Mouse (Mus musculus) heart, embryonic 15.5 days (tissue): ENCODE measurements around the gene BC107364. TPM values are rescaled to one million over a fixed set of nuclear protein-coding genes. Genes with fewer than 3 reads are reported as not detected.
"Not testable (repeated sequence)": the region's sequence is repeated elsewhere in the genome, so short reads cannot be mapped to it uniquely, and the experiment has no call there.

Experiments
- ATAC-seq: fragments of 200-750 bp; cut with Nextera tagmentation; replicated peaks from 2 replicates; pipeline ENCODE4 v1.8.0; 2017; ENCODE audit warnings: low read depth, moderate TSS enrichment; ENCODE audit not compliant: insufficient number of reproducible peaks, insufficient read depth, low FRiP score
- H3K27ac ChIP-seq: fragments of 300-500 bp; sonication (generic); 2 replicates; pipeline ENCODE4 v1.5.1; 2015; ENCODE audit warnings: mild to moderate bottlenecking, inconsistent platforms
- H3K27me3 ChIP-seq: fragments of 300-500 bp; sonication (generic); 2 replicates; pipeline ENCODE4 v1.6.1; 2015; ENCODE audit warnings: inconsistent platforms
- H3K36me3 ChIP-seq: fragments of 300-500 bp; sonication (generic); 2 replicates; pipeline ENCODE4 v1.6.1; 2015; ENCODE audit warnings: mild to moderate bottlenecking, inconsistent platforms
- H3K4me1 ChIP-seq: fragments of 300-500 bp; sonication (generic); replicated peaks from 2 replicates; pipeline ENCODE4 v1.6.1; 2015; ENCODE audit warnings: inconsistent platforms
- H3K4me2 ChIP-seq: fragments of 300-500 bp; sonication (generic); 2 replicates; pipeline ENCODE4 v1.6.1; 2015; ENCODE audit warnings: inconsistent platforms, mild to moderate bottlenecking, moderate library complexity
- H3K4me3 ChIP-seq: fragments of 300-500 bp; sonication (generic); 2 replicates; pipeline ENCODE4 v1.5.1; 2015; ENCODE audit warnings: mild to moderate bottlenecking, inconsistent platforms
- H3K9ac ChIP-seq: fragments of 300-500 bp; sonication (generic); 2 replicates; pipeline ENCODE4 v1.6.1; 2015; ENCODE audit warnings: mild to moderate bottlenecking, inconsistent platforms
- H3K9me3 ChIP-seq: fragments of 300-500 bp; sonication (generic); replicated peaks from 2 replicates; pipeline ENCODE4 v1.6.1; 2016; ENCODE audit warnings: inconsistent platforms
- WGBS: fragments of 180-500 bp; shearing (Covaris S2); methylation state at CpG from one replicate; pipeline ENCODE4 v1.1.7; 2015; ENCODE audit warnings: mixed read lengths; 5-methylcytosine and 5-hydroxymethylcytosine counted together
- polyA plus RNA-seq: library from polyadenylated mRNA; unstranded; fragments of >200 nt; fragmentation: Nextera tagmentation; extraction: Ambion mirVana; gene quantifications from 2 replicates; pipeline ENCODE4 v1.2.1, GENCODE M21; 2015

The BC107364 gene
- polyA plus RNA-seq, 1 experiment from 2014 or later = 0.53 TPM

GRCm38 (mm10) chr3:96445436-96445835 lies 6.7 kb downstream of the BC107364 start:
- Histone ChIP-seq H3K4me1 (no peaks in the 10 kb centered on the region), H3K4me2 (no peak overlapping the region), H3K4me3 (no peak overlapping the region), H3K9me3 (no peaks in the 10 kb centered on the region), H3K9ac (no peak overlapping the region), H3K27me3 (peaks cover 49% of the 10 kb centered on the region), H3K27ac (no peak overlapping the region), H3K36me3 (no peaks in the 10 kb centered on the region)
- WGBS = 70% methylated on average over 4 of the region's 4 CpGs
- no peak for ATAC-seq

DNA sequence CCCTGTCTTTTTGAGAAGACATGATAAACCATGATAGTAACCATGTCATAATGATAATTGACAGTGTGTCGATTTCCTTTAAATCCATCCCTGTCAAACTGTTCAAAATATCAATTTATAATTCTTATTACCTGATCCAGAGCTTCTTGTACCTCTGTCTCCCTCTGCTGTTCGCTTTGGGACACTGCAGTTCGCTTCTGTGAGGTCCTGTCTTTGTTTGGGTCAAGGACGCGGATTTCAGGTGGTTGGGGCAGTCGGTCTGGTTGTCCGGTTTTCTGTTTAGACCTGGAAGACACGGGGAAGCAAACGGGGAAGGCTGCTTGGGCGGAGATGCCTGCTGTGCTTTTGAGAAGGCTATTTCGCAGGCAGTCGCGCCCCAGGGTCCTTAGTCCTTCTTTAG lies 11.5 kb downstream of the BC107364 start:
- Histone ChIP-seq H3K4me3 (peak overlapping the region; percentile 39), H3K9ac (peak overlapping the region; percentile 14; the same call in 1 of the 2 replicates), H3K9me3 (no peaks in the 10 kb centered on the region), H3K4me1 (peaks cover 5% of the 10 kb centered on the region), H3K4me2 (peak overlapping the region; percentile 59), H3K36me3 (no peaks in the 10 kb centered on the region), H3K27ac (no peak overlapping the region), H3K27me3 (peaks cover 85% of the 10 kb centered on the region)
- no peak for ATAC-seq
- WGBS = under 1% methylated on average over 13 of the region's 13 CpGs

GRCm38 (mm10) chr3:96435557-96436091 lies 16.5 kb downstream of the BC107364 start:
- 2% methylated on average over 26 of the region's 26 CpGs for WGBS
- Histone ChIP-seq H3K9me3 (no peaks in the 10 kb centered on the region), H3K4me1 (peaks cover 6% of the 10 kb centered on the region), H3K4me3 (peak overlapping the region; percentile 33), H3K27me3 (peaks cover 76% of the 10 kb centered on the region), H3K27ac (no peak overlapping the region), H3K36me3 (no peaks in the 10 kb centered on the region), H3K9ac (0 out of 2 replicates have a peak overlapping the region, but pooled peaks have one; percentile 14), H3K4me2 (peak overlapping the region; percentile 44)
- ATAC-seq = no peak

DNA sequence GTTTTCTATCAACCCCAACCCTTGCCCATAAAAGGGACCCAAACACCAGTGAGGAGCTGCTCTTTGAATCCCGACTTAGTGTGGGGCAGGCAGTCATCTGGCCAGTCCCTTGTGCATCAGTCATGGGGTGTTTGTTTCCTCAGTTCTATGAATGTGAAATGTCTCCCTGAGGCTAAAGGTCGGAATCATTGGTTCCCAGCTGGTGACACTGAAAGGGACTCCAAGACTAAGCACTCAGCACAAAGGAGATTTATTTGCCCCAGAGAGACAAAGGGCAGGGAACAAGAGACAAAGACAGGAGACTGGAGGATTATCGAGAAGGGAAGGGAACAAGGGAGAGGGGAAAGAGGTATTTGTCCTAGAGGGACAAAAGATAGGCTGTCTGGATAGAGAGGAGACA lies 19.9 kb downstream of the BC107364 start:
- WGBS = 51% methylated on average over 3 of the region's 3 CpGs
- no peak for ATAC-seq
- no peaks in the 10 kb centered on the region for H3K36me3 ChIP-seq
- no peaks in the 10 kb centered on the region for H3K9me3 ChIP-seq
- no peak overlapping the region for H3K4me3 ChIP-seq
- H3K27me3 ChIP-seq = peaks cover 65% of the 10 kb centered on the region
- no peak overlapping the region for H3K27ac ChIP-seq
- H3K4me2 ChIP-seq = no peak overlapping the region
- peaks cover 10% of the 10 kb centered on the region for H3K4me1 ChIP-seq
- H3K9ac ChIP-seq = no peak overlapping the region

- Histone ChIP-seq H3K27ac (no peak overlapping the region), H3K36me3 (no peaks in the 10 kb centered on the region), H3K9me3 (no peaks in the 10 kb centered on the region), H3K4me2 (no peak overlapping the region), H3K9ac (no peak overlapping the region), H3K4me1 (peaks cover 4% of the 10 kb centered on the region; the same call in 1 of the 2 replicates), H3K4me3 (no peak overlapping the region), H3K27me3 (peaks cover 40% of the 10 kb centered on the region)
- WGBS = 57% methylated on average over 4 of the region's 4 CpGs
- ATAC-seq = no peak
Observed at GRCm38 (mm10) chr3:96429819-96430132, 22.3 kb downstream of the BC107364 start.

- no peak for ATAC-seq
- H3K36me3 ChIP-seq = no peaks in the 10 kb centered on the region
- 74% methylated on average over 13 of the region's 13 CpGs for WGBS
- no peak overlapping the region for H3K4me3 ChIP-seq
- H3K4me1 ChIP-seq = peaks cover 4% of the 10 kb centered on the region; the same call in 1 of the 2 replicates
- H3K9ac ChIP-seq = no peak overlapping the region
- no peak overlapping the region for H3K27ac ChIP-seq
- no peak overlapping the region for H3K4me2 ChIP-seq
- peaks cover 36% of the 10 kb centered on the region for H3K27me3 ChIP-seq
- no peaks in the 10 kb centered on the region for H3K9me3 ChIP-seq
Observed at GRCm38 (mm10) chr3:96428941-96429818, 22.9 kb downstream of the BC107364 start.

- Histone ChIP-seq H3K27ac (no peak overlapping the region), H3K9me3 (no peaks in the 10 kb centered on the region), H3K4me2 (peak overlapping the region; percentile 50), H3K4me1 (peaks cover 4% of the 10 kb centered on the region; the same call in 1 of the 2 replicates), H3K9ac (no peak overlapping the region), H3K4me3 (peak overlapping the region; percentile 25), H3K36me3 (no peaks in the 10 kb centered on the region), H3K27me3 (peaks cover 39% of the 10 kb centered on the region)
- no peak for ATAC-seq
- WGBS = 8% methylated on average over 16 of the region's 16 CpGs
Observed at GRCm38 (mm10) chr3:96427761-96428462, 24.2 kb downstream of the BC107364 start.

DNA sequence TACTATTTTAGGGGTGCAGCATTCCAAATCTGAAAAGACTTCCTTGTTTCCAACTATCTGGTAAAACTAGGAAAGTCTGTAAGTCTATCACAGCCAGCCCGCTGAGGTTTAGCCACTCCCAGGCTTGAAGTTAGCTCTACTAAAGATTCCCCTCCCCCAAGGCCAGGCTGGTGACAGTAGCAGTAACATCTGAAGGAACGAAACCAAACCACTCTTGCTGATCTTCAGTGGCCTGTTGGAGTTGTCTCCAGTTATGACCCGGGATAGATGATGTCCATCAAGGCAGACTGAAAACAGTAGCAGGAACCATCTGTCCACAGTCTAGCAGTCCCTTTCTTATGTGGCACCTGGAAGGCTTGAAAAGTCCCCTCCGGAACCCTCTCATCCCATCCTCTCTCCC lies 24.8 kb downstream of the BC107364 start:
- Histone ChIP-seq H3K27me3 (peaks cover 42% of the 10 kb centered on the region), H3K36me3 (no peaks in the 10 kb centered on the region), H3K4me1 (peaks cover 4% of the 10 kb centered on the region; the same call in 1 of the 2 replicates), H3K9me3 (no peaks in the 10 kb centered on the region), H3K27ac (no peak overlapping the region), H3K4me2 (peak overlapping the region; percentile 50), H3K4me3 (peak overlapping the region; percentile 25), H3K9ac (no peak overlapping the region)
- no peak for ATAC-seq
- WGBS = 16% methylated on average over 4 of the region's 4 CpGs

GRCm38 (mm10) chr3:96426268-96426667 lies 25.8 kb downstream of the BC107364 start:
- no peaks in the 10 kb centered on the region for H3K9me3 ChIP-seq
- H3K36me3 ChIP-seq = no peaks in the 10 kb centered on the region
- 85% methylated on average over 4 of the region's 4 CpGs for WGBS
- H3K4me1 ChIP-seq = peaks cover 4% of the 10 kb centered on the region; the same call in 1 of the 2 replicates
- H3K4me2 ChIP-seq = no peak overlapping the region
- no peak overlapping the region for H3K4me3 ChIP-seq
- H3K9ac ChIP-seq = no peak overlapping the region
- ATAC-seq = no peak
- no peak overlapping the region for H3K27ac ChIP-seq
- H3K27me3 ChIP-seq = peaks cover 43% of the 10 kb centered on the region

DNA sequence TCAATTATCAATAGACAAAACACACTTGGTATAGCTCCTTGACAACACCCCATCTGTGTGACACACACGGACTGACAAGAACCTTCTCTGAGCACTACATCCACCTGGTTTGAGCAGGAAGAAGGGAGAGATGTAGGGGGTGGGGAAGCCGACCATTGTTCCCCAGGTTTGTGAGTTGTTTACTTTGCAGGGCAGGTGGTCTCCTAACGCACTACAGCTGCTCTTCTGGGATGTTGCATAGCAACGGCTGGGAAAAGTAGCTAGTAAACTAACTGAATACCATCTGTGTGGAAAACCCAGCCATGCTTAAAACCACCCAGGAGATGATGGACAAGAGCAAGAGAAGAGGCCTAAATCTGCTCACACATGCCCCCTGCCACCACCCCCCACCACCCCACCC lies 27.7 kb downstream of the BC107364 start:
- not testable (repeated sequence) for H3K4me2 ChIP-seq, H3K36me3 ChIP-seq, H3K9ac ChIP-seq, H3K9me3 ChIP-seq, H3K27ac ChIP-seq, H3K4me1 ChIP-seq, ATAC-seq, H3K4me3 ChIP-seq
- 40% methylated on average over 4 of the region's 4 CpGs for WGBS
- H3K27me3 ChIP-seq = peaks cover 34% of the 10 kb centered on the region

DNA sequence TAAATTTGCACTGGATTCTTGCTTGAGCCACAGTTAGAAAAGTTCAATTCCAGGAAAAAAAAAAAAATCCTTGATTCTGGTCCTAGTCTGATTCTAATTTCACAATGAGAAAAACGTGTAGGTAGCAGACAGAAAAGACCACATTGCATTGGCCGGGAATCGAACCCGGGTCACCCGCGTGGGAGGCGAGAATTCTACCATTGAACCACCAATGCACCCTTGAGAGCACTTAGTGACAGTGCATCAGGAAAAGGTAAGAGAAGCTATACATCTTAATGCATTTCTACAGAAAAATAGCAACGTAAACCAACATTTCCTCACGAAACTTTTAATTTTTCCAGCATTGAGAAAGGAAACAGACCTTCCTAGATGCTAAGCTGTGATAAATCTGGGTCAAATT lies 28.2 kb downstream of the BC107364 start:
- H3K9me3 ChIP-seq = no peaks in the 10 kb centered on the region
- 17% methylated on average over 9 of the region's 9 CpGs for WGBS
- peaks cover 29% of the 10 kb centered on the region for H3K27me3 ChIP-seq
- no peak overlapping the region for H3K27ac ChIP-seq
- H3K4me1 ChIP-seq = peaks cover 4% of the 10 kb centered on the region; the same call in 1 of the 2 replicates
- no peak for ATAC-seq
- H3K4me2 ChIP-seq = no peak overlapping the region
- no peak overlapping the region for H3K4me3 ChIP-seq
- no peaks in the 10 kb centered on the region for H3K36me3 ChIP-seq
- H3K9ac ChIP-seq = no peak overlapping the region
